Mouse (Mus musculus): ENCODE results near the gene Nat8. TPM values are rescaled to one million over a fixed set of nuclear protein-coding genes. Genes with fewer than 3 reads are reported as not detected.

Gene Nat8
- total RNA-seq, 1 experiment = not detected

DNA sequence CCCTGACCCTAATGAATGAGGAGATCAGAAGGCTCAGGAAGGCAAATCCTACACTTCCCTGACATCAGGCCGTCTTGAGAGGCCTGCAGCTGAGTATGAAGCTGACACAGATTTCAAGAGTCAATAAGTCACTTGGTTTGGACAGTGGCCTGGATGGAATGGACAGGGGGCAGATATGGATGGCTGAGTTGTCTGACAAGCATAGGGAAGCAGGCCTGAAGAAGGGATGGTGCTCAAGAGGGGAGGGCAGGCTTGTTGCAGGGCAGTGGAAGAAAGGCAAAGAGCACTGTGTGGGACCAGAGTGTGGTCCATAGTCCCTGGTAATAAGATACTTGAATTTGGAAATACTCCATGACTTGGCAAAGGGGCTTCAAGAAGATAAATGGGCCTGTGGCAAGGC lies 2.4 kb downstream of the Nat8 start:
- no peak overlapping the region for H3K9ac ChIP-seq (ENCODE audit: insufficient read depth, low read depth, low read length, poor library complexity, severe bottlenecking)
- no peak for DNase-seq (ENCODE audit: low read depth, low spot score)
- in situ Hi-C loops (cut with MboI; ENCODE audit: low sequenced_read_pairs in 2 of 2, unreplicated experiment in 2 of 2) = no loop called here
- H3K4me3 ChIP-seq (ENCODE audit: insufficient read depth in 1 of 2, low read depth in 1 of 2, low read length in 2 of 2, poor library complexity in 1 of 2, severe bottlenecking in 1 of 2) = no peak overlapping the region
- H3K9me3 ChIP-seq (ENCODE audit: control insufficient read depth, insufficient read depth, low read depth, low read length) = no peaks in the 10 kb centered on the region
- TF ChIP-seq MAFK (IDR thresholded peaks at IDR 0.05; ENCODE audit: insufficient read depth, low read depth, low read length) (no peak), ZNF384 (IDR thresholded peaks at IDR 0.05; ENCODE audit: low read depth, low read length) (no peak), HCFC1 (IDR thresholded peaks at IDR 0.05; ENCODE audit: borderline replicate concordance, insufficient read depth, low read length) (no peak), CHD2 (IDR thresholded peaks at IDR 0.05; ENCODE audit: low read depth, low read length) (no peak), ZC3H11A (IDR thresholded peaks at IDR 0.05; ENCODE audit: borderline replicate concordance, low read depth, low read length) (no peak)
- H3K36me3 ChIP-seq (ENCODE audit: control insufficient read depth, insufficient read depth, low read length, poor library complexity, severe bottlenecking) = no peaks in the 10 kb centered on the region
- H3K4me1 ChIP-seq (ENCODE audit: control insufficient read depth in 2 of 2, insufficient read depth in 2 of 2, low read length in 2 of 2, poor library complexity in 1 of 2) = no peaks in the 10 kb centered on the region
- H3K27ac ChIP-seq (ENCODE audit: insufficient read depth, low read depth, low read length, poor library complexity, severe bottlenecking) = no peak overlapping the region

DNA sequence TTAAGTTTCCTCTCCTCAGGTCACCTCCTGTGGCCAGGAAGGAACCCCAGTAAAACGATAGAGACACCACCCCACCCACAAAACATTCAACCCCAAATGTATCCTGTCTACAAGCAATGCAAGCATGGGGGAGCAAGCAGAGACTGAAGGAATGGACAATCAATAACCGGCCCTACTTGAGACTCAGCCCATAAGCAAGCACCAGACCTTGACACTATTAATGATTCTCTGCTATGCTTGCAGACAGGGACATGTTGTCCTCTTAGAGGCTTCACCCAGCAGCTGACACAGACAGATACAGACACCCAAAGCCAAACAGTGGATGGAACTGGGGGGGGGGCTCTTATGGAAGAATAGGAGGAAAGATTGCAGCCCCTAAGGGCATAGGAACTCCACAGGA lies 6.0 kb downstream of the Nat8 start:
- Histone ChIP-seq H3K4me1 (ENCODE audit: control insufficient read depth in 2 of 2, insufficient read depth in 2 of 2, low read length in 2 of 2, poor library complexity in 1 of 2) (no peaks in the 10 kb centered on the region), H3K36me3 (ENCODE audit: control insufficient read depth, insufficient read depth, low read length, poor library complexity, severe bottlenecking) (no peaks in the 10 kb centered on the region), H3K9ac (ENCODE audit: insufficient read depth, low read depth, low read length, poor library complexity, severe bottlenecking) (no peak overlapping the region), H3K27ac (ENCODE audit: insufficient read depth, low read depth, low read length, poor library complexity, severe bottlenecking) (no peak overlapping the region), H3K9me3 (ENCODE audit: control insufficient read depth, insufficient read depth, low read depth, low read length) (no peaks in the 10 kb centered on the region), H3K4me3 (ENCODE audit: insufficient read depth in 1 of 2, low read depth in 1 of 2, low read length in 2 of 2, poor library complexity in 1 of 2, severe bottlenecking in 1 of 2) (no peak overlapping the region)
- TF ChIP-seq HCFC1 (IDR thresholded peaks at IDR 0.05; ENCODE audit: borderline replicate concordance, insufficient read depth, low read length) (no peak), CHD2 (IDR thresholded peaks at IDR 0.05; ENCODE audit: low read depth, low read length) (no peak), MAFK (IDR thresholded peaks at IDR 0.05; ENCODE audit: insufficient read depth, low read depth, low read length) (no peak), ZNF384 (IDR thresholded peaks at IDR 0.05; ENCODE audit: low read depth, low read length) (no peak), ZC3H11A (IDR thresholded peaks at IDR 0.05; ENCODE audit: borderline replicate concordance, low read depth, low read length) (no peak)
- no peak for DNase-seq (ENCODE audit: low read depth, low spot score)
- in situ Hi-C loops (cut with MboI; ENCODE audit: low sequenced_read_pairs in 2 of 2, unreplicated experiment in 2 of 2) = no loop called here

DNA sequence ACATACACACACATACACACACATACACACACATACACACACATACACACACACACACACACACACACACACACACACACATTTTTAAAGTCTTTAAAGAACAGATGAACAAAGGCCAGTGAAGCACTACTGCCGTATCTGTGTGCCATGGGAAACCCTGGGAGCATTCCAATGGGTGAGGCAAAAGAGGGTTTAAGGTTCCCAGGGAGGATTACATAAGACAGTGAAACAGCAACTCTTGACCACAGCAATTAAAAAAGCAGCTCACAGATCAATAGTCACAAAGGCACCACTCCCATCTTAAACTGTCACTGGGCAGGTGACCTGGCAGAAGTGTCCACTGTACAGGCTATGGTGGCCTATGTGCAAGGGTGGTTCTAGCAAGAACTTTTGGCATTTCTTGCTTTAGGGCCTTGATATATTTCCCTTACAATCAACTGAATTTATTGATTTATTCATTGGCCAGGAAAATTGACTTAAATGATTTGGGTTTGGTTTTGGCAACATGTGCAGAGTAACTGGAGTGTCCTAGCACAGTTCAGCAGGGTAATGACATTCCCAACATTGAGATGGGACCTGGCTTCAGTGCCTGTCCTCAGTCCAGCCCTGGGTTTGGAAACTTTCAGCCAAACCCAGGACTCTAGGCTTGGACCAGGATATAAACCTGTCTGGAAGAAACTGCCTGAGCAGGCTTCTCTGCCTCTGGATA lies 8.3 kb downstream of the Nat8 start:
- in situ Hi-C loops (cut with MboI; ENCODE audit: low sequenced_read_pairs in 2 of 2, unreplicated experiment in 2 of 2) = no loop called here
- Histone ChIP-seq H3K4me1 (ENCODE audit: control insufficient read depth in 2 of 2, insufficient read depth in 2 of 2, low read length in 2 of 2, poor library complexity in 1 of 2) (no peaks in the 10 kb centered on the region), H3K9ac (ENCODE audit: insufficient read depth, low read depth, low read length, poor library complexity, severe bottlenecking) (no peak overlapping the region), H3K4me3 (ENCODE audit: insufficient read depth in 1 of 2, low read depth in 1 of 2, low read length in 2 of 2, poor library complexity in 1 of 2, severe bottlenecking in 1 of 2) (no peak overlapping the region), H3K36me3 (ENCODE audit: control insufficient read depth, insufficient read depth, low read length, poor library complexity, severe bottlenecking) (no peaks in the 10 kb centered on the region), H3K27ac (ENCODE audit: insufficient read depth, low read depth, low read length, poor library complexity, severe bottlenecking) (no peak overlapping the region), H3K9me3 (ENCODE audit: control insufficient read depth, insufficient read depth, low read depth, low read length) (no peaks in the 10 kb centered on the region)
- TF ChIP-seq HCFC1 (IDR thresholded peaks at IDR 0.05; ENCODE audit: borderline replicate concordance, insufficient read depth, low read length) = no peak
- no peak for TF ChIP-seq MAFK (IDR thresholded peaks at IDR 0.05; ENCODE audit: insufficient read depth, low read depth, low read length)
- TF ChIP-seq ZC3H11A (IDR thresholded peaks at IDR 0.05; ENCODE audit: borderline replicate concordance, low read depth, low read length) = no peak
- TF ChIP-seq ZNF384 (IDR thresholded peaks at IDR 0.05; ENCODE audit: low read depth, low read length) = no peak
- no peak for TF ChIP-seq CHD2 (IDR thresholded peaks at IDR 0.05; ENCODE audit: low read depth, low read length)
- no peak for DNase-seq (ENCODE audit: low read depth, low spot score)

DNA sequence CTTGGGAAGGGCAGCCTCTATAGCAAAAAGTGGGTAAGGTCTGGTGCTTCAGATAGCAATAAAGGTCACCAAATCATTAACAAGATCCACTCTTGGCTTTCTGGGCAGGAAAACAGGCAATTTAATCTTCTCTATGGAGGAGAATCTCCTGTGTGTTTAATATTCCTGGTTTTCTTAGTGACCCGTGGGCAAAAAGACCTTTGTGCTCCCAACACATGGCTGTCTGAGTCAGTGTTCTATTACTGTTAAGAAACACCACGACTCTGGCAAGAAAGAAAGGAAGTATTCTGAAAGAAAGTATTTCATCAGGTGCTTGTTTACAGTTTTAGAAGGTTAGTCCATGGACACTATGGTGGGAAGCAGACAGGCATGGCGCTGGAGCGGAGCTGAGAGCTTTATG lies 9.6 kb downstream of the Nat8 start:
- H3K4me3 ChIP-seq (ENCODE audit: insufficient read depth in 1 of 2, low read depth in 1 of 2, low read length in 2 of 2, poor library complexity in 1 of 2, severe bottlenecking in 1 of 2) = no peak overlapping the region
- H3K4me1 ChIP-seq (ENCODE audit: control insufficient read depth in 2 of 2, insufficient read depth in 2 of 2, low read length in 2 of 2, poor library complexity in 1 of 2) = no peaks in the 10 kb centered on the region
- H3K9me3 ChIP-seq (ENCODE audit: control insufficient read depth, insufficient read depth, low read depth, low read length) = no peaks in the 10 kb centered on the region
- no peak overlapping the region for H3K27ac ChIP-seq (ENCODE audit: insufficient read depth, low read depth, low read length, poor library complexity, severe bottlenecking)
- no peak overlapping the region for H3K9ac ChIP-seq (ENCODE audit: insufficient read depth, low read depth, low read length, poor library complexity, severe bottlenecking)
- TF ChIP-seq MAFK (IDR thresholded peaks at IDR 0.05; ENCODE audit: insufficient read depth, low read depth, low read length) = no peak
- no peak for TF ChIP-seq HCFC1 (IDR thresholded peaks at IDR 0.05; ENCODE audit: borderline replicate concordance, insufficient read depth, low read length)
- TF ChIP-seq ZNF384 (IDR thresholded peaks at IDR 0.05; ENCODE audit: low read depth, low read length) = no peak
- no peak for TF ChIP-seq ZC3H11A (IDR thresholded peaks at IDR 0.05; ENCODE audit: borderline replicate concordance, low read depth, low read length)
- TF ChIP-seq CHD2 (IDR thresholded peaks at IDR 0.05; ENCODE audit: low read depth, low read length) = no peak
- H3K36me3 ChIP-seq (ENCODE audit: control insufficient read depth, insufficient read depth, low read length, poor library complexity, severe bottlenecking) = no peaks in the 10 kb centered on the region
- in situ Hi-C loops (cut with MboI; ENCODE audit: low sequenced_read_pairs in 2 of 2, unreplicated experiment in 2 of 2) = no loop called here
- no peak for DNase-seq (ENCODE audit: low read depth, low spot score)

Data from ES-E14 (cell line).